Mouse (Mus musculus) heart, embryonic 14.5 days (tissue): Measurements from ENCODE around the gene Xdh. TPM values are rescaled to one million over a fixed set of nuclear protein-coding genes. Genes with fewer than 3 reads are reported as not detected.
A peak's percentile ranks its signal among the peaks of the same experiment; 100 is the strongest.

ENCODE experiments used
- ATAC-seq: fragments of 200-750 bp; cut with Nextera tagmentation; 2 replicates; pipeline ENCODE4 v1.8.0; 2017; ENCODE audit warnings: low read depth, moderate TSS enrichment; ENCODE audit not compliant: insufficient number of reproducible peaks, insufficient read depth, low FRiP score
- H3K27ac ChIP-seq, 2 experiments: fragments of 200-500 bp in 1 of 2; fragments of 300-500 bp in 1 of 2; sonication (generic) in 1 of 2; replicated peaks in 1 of 2; 2 replicates each; pipeline ENCODE4 v1.5.1; 2012 to 2014; ENCODE audit warnings: low read depth in 2 of 2, low read length in 2 of 2, control low read depth in 1 of 2, mild to moderate bottlenecking in 1 of 2, mixed read lengths in 1 of 2; ENCODE audit not compliant: control insufficient read depth in 1 of 2, insufficient read depth in 1 of 2
- H3K27me3 ChIP-seq: fragments of 300-500 bp; sonication (generic); 2 replicates; pipeline ENCODE4 v1.6.1; 2014; ENCODE audit warnings: mild to moderate bottlenecking, low read length, control low read depth; ENCODE audit not compliant: control insufficient read depth, insufficient read depth
- H3K36me3 ChIP-seq: fragments of 300-500 bp; sonication (generic); 2 replicates; pipeline ENCODE4 v1.6.1; 2014; ENCODE audit warnings: mild to moderate bottlenecking, control low read depth, low read length, mixed read lengths; ENCODE audit not compliant: control insufficient read depth, insufficient read depth
- H3K4me1 ChIP-seq, 2 experiments: fragments of 200-500 bp in 1 of 2; fragments of 300-500 bp in 1 of 2; sonication (generic) in 1 of 2; 2 replicates each; pipeline ENCODE4 v1.6.1; 2012 to 2014; ENCODE audit warnings: low read length in 2 of 2, control low read depth in 1 of 2, mixed read lengths in 1 of 2; ENCODE audit not compliant: control insufficient read depth in 2 of 2, insufficient read depth in 2 of 2
- H3K4me2 ChIP-seq: fragments of 300-500 bp; sonication (generic); 2 replicates; pipeline ENCODE4 v1.6.1; 2014; ENCODE audit warnings: mild to moderate bottlenecking, low read length
- H3K4me3 ChIP-seq, 2 experiments: fragments of 200-500 bp in 1 of 2; fragments of 300-500 bp in 1 of 2; sonication (generic) in 1 of 2; 2 replicates each; pipeline ENCODE4 v1.5.1; 2012 to 2014; ENCODE audit warnings: low read length in 2 of 2, mild to moderate bottlenecking in 2 of 2, control low read depth in 1 of 2, low read depth in 1 of 2, moderate library complexity in 1 of 2; ENCODE audit not compliant: control insufficient read depth in 1 of 2, insufficient read depth in 1 of 2
- H3K9ac ChIP-seq: fragments of 300-500 bp; sonication (generic); 2 replicates; pipeline ENCODE4 v1.6.1; 2014; ENCODE audit warnings: mild to moderate bottlenecking, low read length
- H3K9me3 ChIP-seq: fragments of 300-500 bp; sonication (generic); 2 replicates; pipeline ENCODE4 v1.6.1; 2016; ENCODE audit warnings: low read length, control low read depth; ENCODE audit not compliant: control insufficient read depth
- WGBS: fragments of 180-500 bp; shearing (Covaris S2); extraction: QIAGEN DNeasy Blood & Tissue Kit; methylation state at CpG from one replicate; pipeline ENCODE4 v1.1.7; 2014; 5-methylcytosine and 5-hydroxymethylcytosine counted together
- polyA plus RNA-seq: library from polyadenylated mRNA; unstranded; fragments of >200 nt; fragmentation: Nextera tagmentation; extraction: Ambion mirVana; gene quantifications from 2 replicates; pipeline ENCODE4 v1.2.1, GENCODE M21; 2014

The Xdh gene
- 0.96 and 2.6 TPM in 2 replicates for polyA plus RNA-seq

GRCm38 (mm10) chr17:73950062-73950735, at the start of gene Xdh:
Xdh (minus strand) TSS chr17:73950196.
- Histone ChIP-seq H3K4me3 (no peak within 1 kb of the TSS), H3K27me3 (no peaks in the 10 kb centered on the region), H3K36me3 (no peaks in the 10 kb centered on the region), H3K9me3 (no peaks in the 10 kb centered on the region), H3K4me2 (peak within 1 kb of the TSS; percentile 47), H3K4me1 (no peaks in the 10 kb centered on the region), H3K27ac (no peak within 1 kb of the TSS), H3K9ac (no peak within 1 kb of the TSS)
- 43% methylated on average over 13 of the region's 13 CpGs for WGBS
- no peak for ATAC-seq

- H3K4me2 ChIP-seq: no peak overlapping the region
- no peaks in the 10 kb centered on the region for H3K36me3 ChIP-seq
- no peak overlapping the region for H3K27ac ChIP-seq
Measured at GRCm38 (mm10) chr17:73995907-73996645, 46.1 kb upstream of the Xdh start.

GRCm38 (mm10) chr17:73991264-73991663, 41.3 kb upstream of the Xdh start:
- peaks cover 4 to 5% of the 10 kb centered on the region in 2 experiments for H3K4me1 ChIP-seq
- WGBS: 79% methylated on average over 4 of the region's 4 CpGs
- ATAC-seq: no peak
- no peak overlapping the region for H3K9ac ChIP-seq
- no peak overlapping the region for H3K4me2 ChIP-seq
- no peaks in the 10 kb centered on the region for H3K36me3 ChIP-seq
- H3K27me3 ChIP-seq: no peaks in the 10 kb centered on the region
- no peaks in the 10 kb centered on the region for H3K9me3 ChIP-seq
- no peak overlapping the region for H3K27ac ChIP-seq
- no peak overlapping the region for H3K4me3 ChIP-seq

More at GRCm38 (mm10) chr17:73995907-73996645, 46.1 kb upstream of the Xdh start:
- no peak overlapping the region for H3K4me3 ChIP-seq
- no peaks in the 10 kb centered on the region for H3K27me3 ChIP-seq
- no peaks in the 10 kb centered on the region for H3K9me3 ChIP-seq
- ATAC-seq: no peak
- 62% methylated on average over 13 of the region's 13 CpGs for WGBS
- peaks cover 4 to 5% of the 10 kb centered on the region in 2 experiments for H3K4me1 ChIP-seq
- no peak overlapping the region for H3K9ac ChIP-seq

- Histone ChIP-seq H3K4me1 (peaks cover 0 to 2% of the 10 kb centered on the region in 2 experiments; a peak in 1 of 4 replicates), H3K36me3 (no peaks in the 10 kb centered on the region), H3K27me3 (no peaks in the 10 kb centered on the region), H3K4me3 (no peak overlapping the region), H3K4me2 (no peak overlapping the region), H3K9me3 (no peaks in the 10 kb centered on the region), H3K27ac (no peak overlapping the region), H3K9ac (no peak overlapping the region)
- 64% methylated on average over 2 of the region's 2 CpGs for WGBS
- no peak for ATAC-seq
Measured at GRCm38 (mm10) chr17:73986571-73986970, 36.6 kb upstream of the Xdh start.

- H3K4me3 ChIP-seq: no peak overlapping the region
- H3K9me3 ChIP-seq: no peaks in the 10 kb centered on the region
- H3K27ac ChIP-seq: no peak overlapping the region
- no peaks in the 10 kb centered on the region for H3K27me3 ChIP-seq
- H3K9ac ChIP-seq: no peak overlapping the region
- no peaks in the 10 kb centered on the region for H3K36me3 ChIP-seq
- H3K4me2 ChIP-seq: no peak overlapping the region
- peaks cover 0 to 2% of the 10 kb centered on the region in 2 experiments; a peak in 1 of 4 replicates for H3K4me1 ChIP-seq
- no peak for ATAC-seq
- WGBS: 77% methylated on average over 4 of the region's 4 CpGs
Measured at GRCm38 (mm10) chr17:73985936-73986335, 35.9 kb upstream of the Xdh start.

- Histone ChIP-seq H3K9me3 (no peaks in the 10 kb centered on the region), H3K27me3 (no peaks in the 10 kb centered on the region), H3K9ac (no peak overlapping the region), H3K4me2 (no peak overlapping the region), H3K4me1 (peaks cover 0 to 2% of the 10 kb centered on the region in 2 experiments; a peak in 1 of 4 replicates), H3K27ac (no peak overlapping the region), H3K36me3 (no peaks in the 10 kb centered on the region), H3K4me3 (no peak overlapping the region)
- ATAC-seq: no peak
- 15% methylated on average over 4 of the region's 4 CpGs for WGBS
Measured at GRCm38 (mm10) chr17:73984508-73984907, 34.5 kb upstream of the Xdh start.

- no peaks in the 10 kb centered on the region for H3K9me3 ChIP-seq
- no peak overlapping the region for H3K4me3 ChIP-seq
- no peak overlapping the region for H3K4me2 ChIP-seq
- no peak for ATAC-seq
- peaks cover 0 to 2% of the 10 kb centered on the region in 2 experiments; a peak in 1 of 4 replicates for H3K4me1 ChIP-seq
- H3K9ac ChIP-seq: no peak overlapping the region
- H3K27ac ChIP-seq: no peak overlapping the region
- H3K36me3 ChIP-seq: no peaks in the 10 kb centered on the region
- no peaks in the 10 kb centered on the region for H3K27me3 ChIP-seq
- 64% methylated on average over 1 of the region's 1 CpGs for WGBS
Measured at GRCm38 (mm10) chr17:73982871-73983270, 32.9 kb upstream of the Xdh start.
